Mouse (Mus musculus) thymus, postnatal 36 days (tissue): ENCODE measurements around the gene Tns1.

Experiments
- DNase-seq, 2 experiments: peaks; one replicate each; pipeline ENCODE4 v3.0.0; 2022; ENCODE audit warnings: mixed read lengths in 2 of 2

Gene Tns1

GRCm38 (mm10) chr1:74057501-74057900 is 66.7 kb downstream of the Tns1 start:
- no peak for DNase-seq

- no peak for DNase-seq
These were observed 68.7 kb downstream of the Tns1 start for GRCm38 (mm10) chr1:74055552-74055951.

- DNase-seq, result no peak
These were observed 69.8 kb downstream of the Tns1 start for GRCm38 (mm10) chr1:74054471-74054870.

- no peak for DNase-seq
These were observed 70.2 kb downstream of the Tns1 start for GRCm38 (mm10) chr1:74054007-74054406.

GRCm38 (mm10) chr1:74053068-74053467 is 71.2 kb downstream of the Tns1 start:
- no peak for DNase-seq

- DNase-seq, result no peak
These were observed 72.9 kb downstream of the Tns1 start for GRCm38 (mm10) chr1:74051349-74051748.

GRCm38 (mm10) chr1:74049430-74049829 is 74.8 kb downstream of the Tns1 start:
- no peak for DNase-seq

GRCm38 (mm10) chr1:74047722-74048121 is 76.5 kb downstream of the Tns1 start:
- no peak for DNase-seq

GRCm38 (mm10) chr1:74047311-74047710 is 76.9 kb downstream of the Tns1 start:
- no peak for DNase-seq

- no peak for DNase-seq
These were observed 79.2 kb downstream of the Tns1 start for GRCm38 (mm10) chr1:74045034-74045433.

- DNase-seq, result no peak
These were observed 79.8 kb downstream of the Tns1 start for GRCm38 (mm10) chr1:74044421-74044820.

- DNase-seq, result no peak
These were observed 80.6 kb downstream of the Tns1 start for GRCm38 (mm10) chr1:74043584-74044105.

GRCm38 (mm10) chr1:74042711-74043467 is 81.4 kb downstream of the Tns1 start:
- no peak for DNase-seq

- no peak for DNase-seq
These were observed 82.6 kb downstream of the Tns1 start for GRCm38 (mm10) chr1:74041692-74042091.

GRCm38 (mm10) chr1:74041178-74041577 is 83.1 kb downstream of the Tns1 start:
- DNase-seq, result no peak

GRCm38 (mm10) chr1:74036560-74037390 is 87.5 kb downstream of the Tns1 start:
- peak; percentile 26 to 49 for DNase-seq

- no peak for DNase-seq
These were observed 88.2 kb downstream of the Tns1 start for GRCm38 (mm10) chr1:74035912-74036489.

- DNase-seq, result no peak
These were observed 88.8 kb downstream of the Tns1 start for GRCm38 (mm10) chr1:74035487-74035886.

GRCm38 (mm10) chr1:74034736-74035135 is 89.5 kb downstream of the Tns1 start:
- DNase-seq, result no peak

GRCm38 (mm10) chr1:74034211-74034610 is 90.0 kb downstream of the Tns1 start:
- no peak for DNase-seq

- no peak for DNase-seq
These were observed 90.8 kb downstream of the Tns1 start for GRCm38 (mm10) chr1:74033407-74033806.

GRCm38 (mm10) chr1:74032966-74033365 is 91.3 kb downstream of the Tns1 start:
- DNase-seq, result no peak
